Mouse (Mus musculus): Measurements from ENCODE around the gene Als2cl. TPM values are rescaled to one million over a fixed set of nuclear protein-coding genes. Genes with fewer than 3 reads are reported as not detected.

Als2cl gene
- total and polyA plus RNA-seq, 2 experiments from 2014 or later = 2.1 to 5.5 TPM

GRCm38 (mm10) chr9:110891077-110891828, 11.6 kb downstream of the Als2cl start:
- ATAC-seq (ENCODE audit: insufficient read depth, low read depth) = no peak
- TF ChIP-seq EP300 (IDR thresholded peaks at IDR 0.05; ENCODE audit: low read depth) (no peak), CTCF (IDR thresholded peaks at IDR 0.05; ENCODE audit: low read depth) (no peak)
- Histone ChIP-seq H3K4me1 (ENCODE audit: control insufficient read depth, insufficient read depth) (peaks cover 7% of the 10 kb centered on the region), H3K27me3 (ENCODE audit: control insufficient read depth, insufficient read depth, low read length) (peaks cover 4% of the 10 kb centered on the region; the same call in 1 of the 2 replicates), H3K4me2 (ENCODE audit: low read depth, low read length) (no peak overlapping the region), H3K9me3 (replicated peaks; ENCODE audit: control insufficient read depth, low read length) (no peaks in the 10 kb centered on the region), H3K36me3 (replicated peaks; ENCODE audit: control insufficient read depth, insufficient read depth, low read length) (0 out of 2 replicates have a peak, but pooled peaks cover 15% of the 10 kb centered on the region), H3K27ac (ENCODE audit: low read depth) (no peak overlapping the region), H3K4me3 (ENCODE audit: low read depth, low read length) (no peak overlapping the region), H3K9ac (replicated peaks; ENCODE audit: low read depth, low read length) (no peak overlapping the region)
- WGBS = 67% methylated on average over 12 of the region's 12 CpGs
- no peak for DNase-seq (ENCODE audit: low spot score)

GRCm38 (mm10) chr9:110892552-110892951, 12.9 kb downstream of the Als2cl start:
- 65% methylated on average over 3 of the region's 3 CpGs for WGBS
- DNase-seq (ENCODE audit: low spot score) = no peak

GRCm38 (mm10) chr9:110893429-110893828, 13.8 kb downstream of the Als2cl start:
- H3K27me3 ChIP-seq (ENCODE audit: control insufficient read depth, insufficient read depth, low read length) = peaks cover 4% of the 10 kb centered on the region; the same call in 1 of the 2 replicates
- H3K36me3 ChIP-seq (replicated peaks; ENCODE audit: control insufficient read depth, insufficient read depth, low read length) = 0 out of 2 replicates have a peak, but pooled peaks cover 15% of the 10 kb centered on the region
- H3K27ac ChIP-seq (ENCODE audit: low read depth) = no peak overlapping the region
- H3K4me2 ChIP-seq (ENCODE audit: low read depth, low read length) = no peak overlapping the region
- 80% methylated on average over 10 of the region's 10 CpGs for WGBS
- no peak for DNase-seq (ENCODE audit: low spot score)
- no peak for ATAC-seq (ENCODE audit: insufficient read depth, low read depth)
- H3K4me3 ChIP-seq (ENCODE audit: low read depth, low read length) = no peak overlapping the region
- H3K9me3 ChIP-seq (replicated peaks; ENCODE audit: control insufficient read depth, low read length) = no peaks in the 10 kb centered on the region
- H3K4me1 ChIP-seq (ENCODE audit: control insufficient read depth, insufficient read depth) = peaks cover 7% of the 10 kb centered on the region
- TF ChIP-seq CTCF (IDR thresholded peaks at IDR 0.05; ENCODE audit: low read depth) = no peak
- no peak for TF ChIP-seq EP300 (IDR thresholded peaks at IDR 0.05; ENCODE audit: low read depth)
- no peak overlapping the region for H3K9ac ChIP-seq (replicated peaks; ENCODE audit: low read depth, low read length)

More at GRCm38 (mm10) chr9:110892552-110892951, 12.9 kb downstream of the Als2cl start:
- Histone ChIP-seq H3K36me3 (replicated peaks; ENCODE audit: control insufficient read depth, insufficient read depth, low read length) (0 out of 2 replicates have a peak, but pooled peaks cover 15% of the 10 kb centered on the region), H3K4me1 (ENCODE audit: control insufficient read depth, insufficient read depth) (peaks cover 7% of the 10 kb centered on the region), H3K27me3 (ENCODE audit: control insufficient read depth, insufficient read depth, low read length) (peaks cover 4% of the 10 kb centered on the region; the same call in 1 of the 2 replicates), H3K27ac (ENCODE audit: low read depth) (no peak overlapping the region), H3K9me3 (replicated peaks; ENCODE audit: control insufficient read depth, low read length) (no peaks in the 10 kb centered on the region), H3K4me3 (ENCODE audit: low read depth, low read length) (no peak overlapping the region), H3K9ac (replicated peaks; ENCODE audit: low read depth, low read length) (no peak overlapping the region), H3K4me2 (ENCODE audit: low read depth, low read length) (no peak overlapping the region)
- TF ChIP-seq CTCF (IDR thresholded peaks at IDR 0.05; ENCODE audit: low read depth) = no peak
- TF ChIP-seq EP300 (IDR thresholded peaks at IDR 0.05; ENCODE audit: low read depth) = no peak
- ATAC-seq (ENCODE audit: insufficient read depth, low read depth) = no peak

- WGBS = 50% methylated on average over 5 of the region's 5 CpGs
- Histone ChIP-seq H3K4me2 (ENCODE audit: low read depth, low read length) (no peak overlapping the region), H3K4me3 (ENCODE audit: low read depth, low read length) (no peak overlapping the region), H3K9me3 (replicated peaks; ENCODE audit: control insufficient read depth, low read length) (no peaks in the 10 kb centered on the region), H3K9ac (replicated peaks; ENCODE audit: low read depth, low read length) (no peak overlapping the region), H3K27me3 (ENCODE audit: control insufficient read depth, insufficient read depth, low read length) (peaks cover 4% of the 10 kb centered on the region; the same call in 1 of the 2 replicates), H3K27ac (ENCODE audit: low read depth) (no peak overlapping the region), H3K36me3 (replicated peaks; ENCODE audit: control insufficient read depth, insufficient read depth, low read length) (0 out of 2 replicates have a peak, but pooled peaks cover 15% of the 10 kb centered on the region), H3K4me1 (ENCODE audit: control insufficient read depth, insufficient read depth) (no peaks in the 10 kb centered on the region)
- no peak for DNase-seq (ENCODE audit: low spot score)
- TF ChIP-seq EP300 (IDR thresholded peaks at IDR 0.05; ENCODE audit: low read depth) = no peak
- no peak for TF ChIP-seq CTCF (IDR thresholded peaks at IDR 0.05; ENCODE audit: low read depth)
- no peak for ATAC-seq (ENCODE audit: insufficient read depth, low read depth)
These were observed 15.8 kb downstream of the Als2cl start for GRCm38 (mm10) chr9:110895507-110895906.

GRCm38 (mm10) chr9:110895994-110896393, 16.3 kb downstream of the Als2cl start:
- TF ChIP-seq EP300 (IDR thresholded peaks at IDR 0.05; ENCODE audit: low read depth) (no peak), CTCF (IDR thresholded peaks at IDR 0.05; ENCODE audit: low read depth) (no peak)
- Histone ChIP-seq H3K27ac (ENCODE audit: low read depth) (no peak overlapping the region), H3K4me1 (ENCODE audit: control insufficient read depth, insufficient read depth) (no peaks in the 10 kb centered on the region), H3K4me2 (ENCODE audit: low read depth, low read length) (no peak overlapping the region), H3K27me3 (ENCODE audit: control insufficient read depth, insufficient read depth, low read length) (peaks cover 4% of the 10 kb centered on the region; the same call in 1 of the 2 replicates), H3K9ac (replicated peaks; ENCODE audit: low read depth, low read length) (no peak overlapping the region), H3K4me3 (ENCODE audit: low read depth, low read length) (no peak overlapping the region), H3K36me3 (replicated peaks; ENCODE audit: control insufficient read depth, insufficient read depth, low read length) (0 out of 2 replicates have a peak, but pooled peaks cover 15% of the 10 kb centered on the region), H3K9me3 (replicated peaks; ENCODE audit: control insufficient read depth, low read length) (no peaks in the 10 kb centered on the region)
- WGBS = 34% methylated on average over 7 of the region's 7 CpGs
- ATAC-seq (ENCODE audit: insufficient read depth, low read depth) = no peak
- no peak for DNase-seq (ENCODE audit: low spot score)
